Mouse (Mus musculus): Measurements from ENCODE around the gene E130218I03Rik. TPM values are rescaled to one million over a fixed set of nuclear protein-coding genes. Genes with fewer than 3 reads are reported as not detected.

E130218I03Rik gene
- polyA plus RNA-seq (2016; fragmentation: Nextera tagmentation; extraction: Ambion mirVana), result 0.49 and 1.0 TPM in 2 replicates

- no peak for DNase-seq (ENCODE audit: low spot score)
- Histone ChIP-seq H3K36me3 (peaks cover 10% of the 10 kb centered on the region), H3K4me3 (peak within 1 kb of the TSS; percentile 93), H3K27ac (no peak within 1 kb of the TSS), H3K9me3 (no peaks in the 10 kb centered on the region), H3K27me3 (ENCODE audit: insufficient read depth, poor library complexity, severe bottlenecking) (peaks cover 34% of the 10 kb centered on the region), H3K4me1 (replicated peaks) (peaks cover 53% of the 10 kb centered on the region)
- 91% methylated on average over 17 of the region's 17 CpGs for WGBS
These were observed at the start of gene E130218I03Rik for GRCm38 (mm10) chr4:134243516-134244250. E130218I03Rik (plus strand) TSS chr4:134243662.

DNA sequence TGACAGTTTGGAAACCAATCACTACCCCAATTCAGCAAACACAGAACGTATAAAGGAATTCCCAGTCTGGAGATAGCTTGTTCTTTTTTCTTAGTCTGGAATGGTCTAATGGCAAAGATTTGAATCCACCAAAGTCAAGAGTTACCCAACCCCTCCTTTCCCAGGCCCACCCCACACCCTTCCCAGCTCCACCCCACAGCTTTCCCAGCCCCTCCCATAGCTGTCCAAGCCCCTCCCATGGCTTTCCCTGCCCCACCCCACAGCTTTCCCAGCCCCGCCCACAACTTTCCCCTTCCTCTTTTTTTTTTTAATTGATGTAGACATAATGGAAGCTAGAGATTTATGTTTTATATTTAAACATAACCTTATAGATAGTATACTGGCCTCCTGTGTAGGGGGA, 44.1 kb upstream of the E130218I03Rik start:
- Histone ChIP-seq H3K9me3 (no peaks in the 10 kb centered on the region), H3K27ac (no peak overlapping the region), H3K4me3 (no peak overlapping the region), H3K4me1 (replicated peaks) (no peaks in the 10 kb centered on the region), H3K27me3 (ENCODE audit: insufficient read depth, poor library complexity, severe bottlenecking) (no peaks in the 10 kb centered on the region), H3K36me3 (no peaks in the 10 kb centered on the region)
- 78% methylated on average over 2 of the region's 2 CpGs for WGBS
- DNase-seq (ENCODE audit: low spot score), result no peak

GRCm38 (mm10) chr4:134202904-134203303, 40.6 kb upstream of the E130218I03Rik start, which contains the start of gene Gm7534:
Gm7534 (minus strand) TSS chr4:134203004.
- Histone ChIP-seq H3K36me3 (no peaks in the 10 kb centered on the region), H3K4me3 (no peak within 1 kb of the TSS), H3K4me1 (replicated peaks) (peaks cover 7% of the 10 kb centered on the region; the same call in 1 of the 2 replicates), H3K27ac (no peak within 1 kb of the TSS), H3K9me3 (no peaks in the 10 kb centered on the region), H3K27me3 (ENCODE audit: insufficient read depth, poor library complexity, severe bottlenecking) (no peaks in the 10 kb centered on the region)
- 91% methylated on average over 4 of the region's 4 CpGs for WGBS
- DNase-seq (ENCODE audit: low spot score), result no peak

GRCm38 (mm10) chr4:134203340-134203896, 40.0 kb upstream of the E130218I03Rik start:
- Histone ChIP-seq H3K27ac (no peak overlapping the region), H3K27me3 (ENCODE audit: insufficient read depth, poor library complexity, severe bottlenecking) (peaks cover 1% of the 10 kb centered on the region; the same call in 1 of the 2 replicates), H3K36me3 (no peaks in the 10 kb centered on the region), H3K4me3 (no peak overlapping the region), H3K9me3 (no peaks in the 10 kb centered on the region), H3K4me1 (replicated peaks) (peaks cover 7% of the 10 kb centered on the region; the same call in 1 of the 2 replicates)
- no peak for DNase-seq (ENCODE audit: low spot score)
- WGBS, result 89% methylated on average over 17 of the region's 17 CpGs

DNA sequence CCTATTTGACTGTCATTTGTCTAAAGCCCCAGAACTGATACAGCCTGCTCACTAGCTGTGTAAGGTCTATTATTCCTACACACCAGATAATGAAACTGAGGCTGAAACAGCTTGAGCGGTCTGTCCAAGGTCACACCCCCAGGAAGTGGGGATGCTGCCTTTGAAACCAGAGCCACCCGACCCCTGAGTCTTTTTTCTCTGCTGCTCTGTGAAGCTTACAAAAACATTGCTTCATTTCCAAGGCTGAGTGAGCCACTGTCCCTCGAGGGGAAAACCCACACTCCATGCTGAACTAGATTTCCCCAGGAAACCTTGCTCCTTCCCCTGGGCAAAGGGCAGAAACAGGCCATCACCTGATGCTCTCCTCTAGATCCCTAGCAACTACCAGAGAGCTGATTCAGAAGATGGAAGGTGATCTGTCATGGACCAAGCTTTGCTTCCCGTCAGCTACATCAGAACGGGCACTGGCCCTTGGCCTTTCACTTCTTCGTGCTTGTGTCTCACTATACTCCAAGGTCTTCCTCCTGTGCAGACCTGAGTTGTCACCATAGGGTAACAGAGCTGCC, 36.9 kb upstream of the E130218I03Rik start:
- H3K4me3 ChIP-seq, result no peak overlapping the region

GRCm38 (mm10) chr4:134222793-134223600, 20.5 kb upstream of the E130218I03Rik start:
- WGBS, result 71% methylated on average over 11 of the region's 11 CpGs
- no peak overlapping the region for H3K4me3 ChIP-seq
- H3K4me1 ChIP-seq (replicated peaks), result peaks cover 5% of the 10 kb centered on the region; the same call in 1 of the 2 replicates
- no peaks in the 10 kb centered on the region for H3K27me3 ChIP-seq (ENCODE audit: insufficient read depth, poor library complexity, severe bottlenecking)
- H3K27ac ChIP-seq, result no peak overlapping the region
- H3K36me3 ChIP-seq, result no peaks in the 10 kb centered on the region
- no peak for DNase-seq (ENCODE audit: low spot score)
- H3K9me3 ChIP-seq, result no peaks in the 10 kb centered on the region

More for the DNA sequence above, 36.9 kb upstream of the E130218I03Rik start:
- no peaks in the 10 kb centered on the region for H3K9me3 ChIP-seq
- no peak overlapping the region for H3K27ac ChIP-seq
- no peaks in the 10 kb centered on the region for H3K36me3 ChIP-seq
- peaks cover 6% of the 10 kb centered on the region; the same call in 1 of the 2 replicates for H3K27me3 ChIP-seq (ENCODE audit: insufficient read depth, poor library complexity, severe bottlenecking)
- peaks cover 7% of the 10 kb centered on the region; the same call in 1 of the 2 replicates for H3K4me1 ChIP-seq (replicated peaks)
- WGBS, result 55% methylated on average over 6 of the region's 6 CpGs
- no peak for DNase-seq (ENCODE audit: low spot score)

DNA sequence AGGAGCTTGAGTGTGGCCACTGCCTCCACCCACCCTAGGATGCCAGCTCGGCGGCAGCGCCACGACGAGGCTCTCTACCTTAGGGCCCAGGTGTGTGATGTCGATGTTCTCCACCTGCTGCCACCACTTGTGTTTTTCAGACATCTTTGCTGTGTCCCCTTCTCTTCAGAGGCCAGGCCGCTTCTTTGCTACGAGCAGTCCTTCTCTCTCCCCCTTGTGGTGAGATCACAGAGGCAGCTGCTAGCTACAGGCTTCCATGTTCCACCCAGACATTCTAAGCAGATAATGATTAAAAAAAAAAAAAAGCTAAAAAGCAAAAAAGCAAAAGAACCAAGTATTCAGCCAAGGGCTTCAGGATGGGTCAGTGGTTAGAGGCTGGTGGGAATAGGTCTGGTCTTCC, 16.3 kb upstream of the E130218I03Rik start, which contains the start of gene Catsper4:
Gene Catsper4, minus strand, starts transcription at position 190 of the 400 bp plus-strand sequence.
- DNase-seq (ENCODE audit: low spot score), result no peak

DNA sequence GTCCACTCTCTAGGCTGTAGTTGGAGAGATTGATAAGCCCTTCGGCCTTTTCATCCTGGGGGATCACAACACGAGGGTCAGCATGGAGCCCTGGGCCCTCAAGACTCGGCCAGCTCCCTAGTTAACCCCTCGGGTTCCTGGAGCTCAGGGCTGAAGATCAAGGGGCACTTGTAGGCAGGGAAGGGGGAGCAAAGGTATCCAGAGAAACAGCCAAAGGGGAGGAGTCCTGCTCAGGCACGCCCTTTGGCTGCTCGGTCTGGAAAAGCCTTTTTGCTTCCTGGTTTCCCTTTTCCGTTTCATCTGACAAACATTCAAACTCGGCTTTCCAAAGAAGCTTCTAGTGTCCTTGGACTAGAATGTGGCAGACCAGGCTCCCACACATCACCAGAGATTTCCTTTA, 13.0 kb upstream of the E130218I03Rik start:
- Histone ChIP-seq H3K27ac (no peak overlapping the region), H3K27me3 (ENCODE audit: insufficient read depth, poor library complexity, severe bottlenecking) (peaks cover 10% of the 10 kb centered on the region), H3K36me3 (no peaks in the 10 kb centered on the region), H3K9me3 (no peaks in the 10 kb centered on the region), H3K4me3 (no peak overlapping the region), H3K4me1 (replicated peaks) (peaks cover 14% of the 10 kb centered on the region)
- DNase-seq (ENCODE audit: low spot score), result no peak
- WGBS, result 50% methylated on average over 8 of the region's 8 CpGs

More for the DNA sequence above, 16.3 kb upstream of the E130218I03Rik start, which contains the start of gene Catsper4:
- WGBS, result 76% methylated on average over 8 of the region's 8 CpGs
- H3K36me3 ChIP-seq, result no peaks in the 10 kb centered on the region
- no peak within 1 kb of the TSS for H3K27ac ChIP-seq
- H3K27me3 ChIP-seq (ENCODE audit: insufficient read depth, poor library complexity, severe bottlenecking), result 0 out of 2 replicates have a peak, but pooled peaks cover 3% of the 10 kb centered on the region
- H3K4me1 ChIP-seq (replicated peaks), result peaks cover 14% of the 10 kb centered on the region
- H3K9me3 ChIP-seq, result no peaks in the 10 kb centered on the region
- H3K4me3 ChIP-seq, result no peak within 1 kb of the TSS; the same call in 1 of the 2 replicates

GRCm38 (mm10) chr4:134234876-134235275, 8.6 kb upstream of the E130218I03Rik start:
- H3K4me1 ChIP-seq (replicated peaks), result peaks cover 19% of the 10 kb centered on the region
- WGBS, result 80% methylated on average over 5 of the region's 5 CpGs
- H3K4me3 ChIP-seq, result no peak overlapping the region
- no peak for DNase-seq (ENCODE audit: low spot score)
- H3K27ac ChIP-seq, result no peak overlapping the region
- H3K36me3 ChIP-seq, result no peaks in the 10 kb centered on the region
- H3K9me3 ChIP-seq, result no peaks in the 10 kb centered on the region
- H3K27me3 ChIP-seq (ENCODE audit: insufficient read depth, poor library complexity, severe bottlenecking), result peaks cover 43% of the 10 kb centered on the region

- DNase-seq (ENCODE audit: low spot score), result no peak
- Histone ChIP-seq H3K4me3 (peak overlapping the region; percentile 25), H3K9me3 (no peaks in the 10 kb centered on the region), H3K27ac (no peak overlapping the region), H3K36me3 (no peaks in the 10 kb centered on the region), H3K4me1 (replicated peaks) (peaks cover 19% of the 10 kb centered on the region), H3K27me3 (ENCODE audit: insufficient read depth, poor library complexity, severe bottlenecking) (peaks cover 42% of the 10 kb centered on the region)
- 21% methylated on average over 19 of the region's 19 CpGs for WGBS
These were observed 5.7 kb upstream of the E130218I03Rik start for GRCm38 (mm10) chr4:134237582-134238278.

DNA sequence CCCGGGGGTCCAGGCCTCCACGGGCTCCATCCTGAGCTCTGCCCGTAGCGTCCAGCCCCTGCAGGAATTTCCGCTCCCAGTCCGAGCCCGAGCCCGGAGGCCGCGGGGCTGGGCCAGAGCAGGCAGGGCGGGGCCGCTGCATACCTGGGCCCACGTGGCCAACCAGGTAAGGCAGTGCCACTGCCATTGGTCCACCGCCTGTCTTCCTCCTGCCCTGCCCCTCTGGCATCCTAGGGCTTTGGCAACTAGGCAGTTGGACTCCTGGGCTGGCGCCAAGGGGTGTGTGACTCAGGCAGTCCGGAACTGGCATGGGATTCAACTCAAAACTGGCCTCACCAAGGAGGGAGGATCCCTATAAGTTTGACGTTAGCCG, 5.2 kb upstream of the E130218I03Rik start, which contains the start of gene Cnksr1:
Gene Cnksr1, minus strand, starts transcription at position 121 of the 373 bp plus-strand sequence.
- WGBS, result 3% methylated on average over 18 of the region's 18 CpGs
- Histone ChIP-seq H3K4me3 (peak within 1 kb of the TSS; percentile 25), H3K27me3 (ENCODE audit: insufficient read depth, poor library complexity, severe bottlenecking) (peaks cover 42% of the 10 kb centered on the region), H3K9me3 (no peaks in the 10 kb centered on the region), H3K4me1 (replicated peaks) (peaks cover 19% of the 10 kb centered on the region), H3K27ac (no peak within 1 kb of the TSS), H3K36me3 (peaks cover under 1% of the 10 kb centered on the region)
- DNase-seq (ENCODE audit: low spot score), result peak; percentile 13

GRCm38 (mm10) chr4:134238686-134239085, 4.8 kb upstream of the E130218I03Rik start:
- WGBS, result 18% methylated on average over 10 of the region's 10 CpGs
- Histone ChIP-seq H3K9me3 (no peaks in the 10 kb centered on the region), H3K27me3 (ENCODE audit: insufficient read depth, poor library complexity, severe bottlenecking) (peaks cover 40% of the 10 kb centered on the region), H3K4me3 (peak overlapping the region; percentile 25), H3K36me3 (peaks cover 5% of the 10 kb centered on the region), H3K27ac (no peak overlapping the region), H3K4me1 (replicated peaks) (peaks cover 22% of the 10 kb centered on the region)
- no peak for DNase-seq (ENCODE audit: low spot score)

Measured in hindbrain, embryonic 10.5 days (tissue).